Mouse (Mus musculus) 3T3-L1 (cell line): ENCODE measurements at regions not wholly inside any gene's neighbourhood (a gene's known extent, or its start where the extent isn't known, plus 50 kb on each side); places are given as distances from the start of the nearest gene placed in this dataset.

Experiments used
- DNase-seq: peaks from one replicate; pipeline ENCODE4 v3.0.0-alpha.2; 2015; ENCODE audit warnings: low read depth, low spot score

GRCm38 (mm10) chr2:51342421-51342820 is 193.5 kb upstream of the Rnd3 start:
- peak; percentile 24 for DNase-seq

DNA sequence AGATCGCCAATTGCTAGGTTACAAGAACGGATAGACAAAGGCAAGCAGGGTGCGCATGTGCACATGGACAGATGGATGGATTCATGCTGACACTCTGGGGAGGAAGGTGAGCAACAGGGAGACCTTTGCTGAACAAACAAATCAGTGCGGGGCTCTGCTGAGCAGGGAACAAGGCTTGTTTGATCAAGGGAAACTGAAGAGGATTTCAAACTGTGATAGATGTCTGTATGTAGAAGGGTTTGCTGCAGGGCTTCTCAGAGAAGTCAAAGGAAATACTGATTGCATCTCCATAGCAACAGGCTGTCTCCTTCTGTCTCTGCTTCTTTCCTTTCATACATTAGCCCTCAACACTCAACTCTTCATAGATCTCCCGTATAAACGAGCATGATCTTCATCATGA is 185.5 kb upstream of the Rnd3 start:
- no peak for DNase-seq

DNA sequence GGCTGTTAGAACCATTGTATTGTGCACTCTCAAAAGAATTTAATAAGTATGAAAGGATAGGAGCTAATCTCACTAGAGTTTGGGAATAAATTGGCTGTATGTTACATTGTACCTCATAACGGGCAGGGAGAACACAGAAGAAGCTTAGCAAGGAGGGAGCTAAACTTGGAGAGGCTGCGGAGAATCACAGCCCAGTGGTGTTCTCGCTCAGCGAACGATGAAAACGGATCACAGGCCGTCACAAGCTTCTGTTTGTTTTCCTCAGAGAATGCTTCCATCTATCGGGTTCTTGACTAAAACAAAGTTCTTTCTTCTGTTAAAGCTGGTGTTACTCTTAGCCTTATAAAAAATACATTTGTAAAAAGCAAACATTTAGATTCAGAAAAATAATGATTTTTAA is 178.2 kb upstream of the Rnd3 start:
- no peak for DNase-seq

DNA sequence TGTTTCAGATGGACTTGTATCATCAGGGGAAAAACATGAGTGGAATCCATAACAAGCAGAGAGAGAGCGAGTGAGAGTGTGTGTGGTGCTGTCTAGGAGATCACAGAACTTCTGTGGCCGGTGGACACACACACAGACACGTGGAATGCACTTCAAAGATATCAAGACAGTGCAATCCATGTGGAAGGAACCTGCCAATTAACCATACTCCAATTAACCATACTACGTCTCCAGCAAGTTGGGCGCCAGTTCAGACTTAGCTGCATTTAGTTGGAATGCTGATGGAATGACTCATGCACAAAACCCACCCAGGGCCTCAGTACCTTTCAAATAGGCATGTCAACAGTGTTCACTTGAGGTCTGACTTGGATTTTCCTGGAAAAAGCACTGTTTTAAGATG is 172.8 kb upstream of the Rnd3 start:
- peak; percentile 52 for DNase-seq

DNA sequence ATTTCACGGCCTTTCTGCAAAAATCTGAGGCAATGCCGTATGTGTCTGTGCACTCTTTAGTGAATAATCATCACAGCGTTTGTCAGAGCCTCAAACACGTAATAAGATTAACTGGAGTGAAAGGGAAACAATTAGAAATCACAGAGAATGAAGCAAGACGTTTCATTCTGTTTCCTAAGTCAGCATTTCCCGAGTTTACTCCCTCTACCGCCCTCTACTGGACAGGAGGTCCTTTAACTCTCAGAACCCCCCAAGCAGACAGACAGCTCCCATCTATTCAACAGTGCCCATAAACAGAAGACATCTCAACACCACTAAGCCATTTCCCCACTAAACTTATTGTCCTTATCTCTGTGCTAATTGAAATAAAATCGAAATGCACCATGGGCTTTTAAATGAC is 167.5 kb upstream of the Rnd3 start:
- DNase-seq, result peak; percentile 47

GRCm38 (mm10) chr2:51313414-51313813 is 164.5 kb upstream of the Rnd3 start:
- DNase-seq, result no peak

DNA sequence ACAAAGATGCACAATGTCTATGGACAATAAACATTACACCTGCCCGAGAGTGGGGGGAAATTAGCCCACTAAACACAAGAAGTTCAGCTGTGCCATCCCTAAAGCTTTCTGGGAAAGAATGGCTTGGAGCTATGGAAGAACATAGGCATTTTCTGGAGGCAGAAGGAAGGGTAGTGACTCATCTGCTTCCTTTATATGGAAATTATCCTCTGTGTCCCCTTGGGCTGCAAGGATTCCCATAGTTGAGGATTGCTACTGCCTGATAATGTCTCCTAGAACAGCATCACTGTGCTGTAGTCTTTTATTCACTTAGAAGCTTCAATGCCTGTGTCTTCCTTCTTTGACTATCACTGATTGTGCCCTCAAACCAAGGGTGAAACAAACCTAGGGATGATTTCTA is 157.3 kb upstream of the Rnd3 start:
- peak; percentile 54 for DNase-seq

GRCm38 (mm10) chr2:51305411-51305810 is 156.5 kb upstream of the Rnd3 start:
- DNase-seq, result peak; percentile 93

DNA sequence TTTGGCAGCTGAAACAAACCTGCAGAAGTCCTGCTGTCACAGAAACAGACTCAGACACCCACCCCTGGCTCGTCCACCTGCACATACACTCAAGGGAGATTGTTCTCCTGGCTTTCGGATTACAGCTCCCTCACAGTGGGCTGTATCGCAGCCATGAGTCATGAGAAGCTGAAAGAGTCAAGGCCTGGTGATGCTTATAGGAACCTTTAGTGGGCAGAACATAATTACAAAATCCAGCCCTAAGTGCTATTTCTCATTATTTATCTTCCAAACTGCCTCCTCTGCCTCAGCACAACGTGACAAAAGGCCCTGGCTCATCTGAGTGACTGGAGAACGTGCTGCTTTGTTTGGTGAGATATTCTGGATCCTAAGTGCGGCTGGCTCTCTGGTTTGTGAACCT is 155.8 kb upstream of the Rnd3 start:
- peak; percentile 77 for DNase-seq

GRCm38 (mm10) chr2:51290659-51291260 is 141.8 kb upstream of the Rnd3 start:
- DNase-seq, result peak; percentile 47

DNA sequence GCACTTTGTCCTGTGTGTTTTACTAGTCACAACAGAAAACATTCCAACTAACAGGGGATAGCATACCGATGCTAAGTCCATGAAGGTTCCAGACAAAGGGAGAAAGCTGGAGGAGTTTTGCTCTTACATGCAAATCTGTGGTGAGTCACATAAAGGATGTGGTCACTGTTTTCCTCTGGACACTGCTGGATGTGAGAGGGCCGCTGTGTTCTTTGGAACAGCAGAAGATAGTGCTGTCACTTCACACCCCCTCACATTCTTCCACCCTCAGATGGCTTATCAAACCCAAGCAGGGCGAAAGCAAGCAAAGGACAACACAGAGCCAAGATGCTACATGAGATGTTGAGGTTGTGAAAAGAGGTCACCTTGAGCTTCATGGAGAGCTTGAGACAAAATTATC is 139.8 kb upstream of the Rnd3 start:
- DNase-seq, result peak; percentile 95

DNA sequence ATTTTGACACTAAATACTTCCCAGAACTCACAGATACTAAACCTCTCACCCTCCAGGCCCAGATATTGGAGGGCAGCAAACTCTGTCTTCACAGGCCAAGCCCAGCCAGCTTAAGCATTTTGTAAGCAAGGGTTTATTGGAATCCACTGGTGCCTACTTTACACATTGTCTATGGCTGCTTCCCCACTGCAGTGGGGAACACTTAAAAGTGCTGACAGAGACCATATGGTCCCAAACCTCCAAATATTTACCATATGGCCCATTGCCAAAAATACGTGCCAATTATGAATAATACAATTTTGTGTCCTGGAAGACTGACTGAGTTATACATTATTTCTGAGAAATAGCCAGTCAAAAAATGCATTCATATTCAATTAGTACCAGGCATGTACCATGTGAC is 136.7 kb upstream of the Rnd3 start:
- DNase-seq, result no peak

- peak; percentile 49 for DNase-seq
Measured at GRCm38 (mm10) chr2:51284781-51285225, 135.9 kb upstream of the Rnd3 start.

DNA sequence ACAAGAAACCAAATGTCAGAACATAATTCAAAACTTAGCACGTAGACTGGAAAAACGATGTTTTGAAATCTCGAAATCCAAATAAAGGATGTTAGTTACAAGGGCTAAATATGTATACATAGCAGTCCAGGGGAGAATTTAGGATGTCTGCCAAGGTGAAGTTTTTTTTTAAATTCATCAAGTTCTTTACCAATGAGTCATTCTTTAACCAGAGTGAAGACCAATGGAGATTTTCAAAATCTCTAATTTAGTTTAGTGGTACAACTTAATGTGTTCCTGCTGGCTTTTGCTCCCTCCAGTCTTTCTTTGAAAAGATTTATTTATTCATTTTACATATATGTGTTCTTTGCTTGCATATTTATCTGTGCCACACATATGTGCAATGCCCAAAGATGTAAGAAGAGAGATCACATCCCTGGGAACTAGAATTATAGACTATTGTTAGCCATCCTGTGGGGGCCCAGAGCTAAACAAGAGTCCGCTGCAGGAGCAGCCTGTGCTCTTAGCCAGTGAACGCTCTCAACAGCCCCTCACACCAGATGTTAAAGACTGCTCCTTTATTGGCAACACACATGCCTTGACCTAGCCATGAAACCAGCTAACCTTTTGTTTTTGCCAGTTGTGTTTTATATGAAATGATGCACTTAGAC is 130.6 kb upstream of the Rnd3 start:
- DNase-seq, result peak; percentile 92

- peak; percentile 74 for DNase-seq
Measured at GRCm38 (mm10) chr2:51278824-51279223, 129.9 kb upstream of the Rnd3 start.

DNA sequence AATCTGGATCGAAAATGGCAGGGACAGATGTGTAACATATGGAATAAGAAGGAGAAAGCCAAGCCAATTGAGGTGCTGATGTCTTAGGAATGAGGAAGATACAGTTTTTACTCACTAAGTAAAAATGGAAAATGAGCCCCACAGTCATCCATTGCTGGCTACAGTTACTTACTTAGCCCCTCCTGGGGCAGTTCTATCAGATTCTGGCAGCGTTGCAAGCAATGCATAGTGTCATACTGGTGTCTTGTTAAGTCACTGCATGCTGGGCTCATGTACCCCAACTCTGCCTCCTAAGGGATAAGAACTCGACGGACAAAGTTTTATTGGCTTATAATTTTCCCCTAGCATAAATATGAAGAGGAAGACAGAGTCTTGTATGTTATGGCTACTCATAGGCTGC is 129.4 kb upstream of the Rnd3 start:
- DNase-seq, result peak; percentile 73

DNA sequence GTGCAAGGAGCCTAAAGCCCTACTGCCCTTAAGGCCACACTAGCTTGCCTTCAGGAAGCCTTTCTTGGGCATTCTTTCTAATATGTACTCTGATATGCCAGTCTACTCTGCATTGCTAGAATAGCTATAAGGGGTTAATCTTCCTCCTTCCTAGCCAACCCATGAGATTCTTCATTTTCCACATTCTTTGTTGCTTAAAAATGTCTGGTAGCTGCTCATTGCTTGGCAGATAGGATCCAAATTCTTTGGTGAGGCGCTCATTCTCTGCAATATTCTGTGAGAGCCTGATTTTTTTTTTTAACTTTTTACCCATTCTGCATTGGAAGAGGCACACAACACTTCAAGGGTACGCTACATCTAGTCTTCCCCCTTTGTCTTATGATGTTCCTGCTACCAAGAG is 127.7 kb upstream of the Rnd3 start:
- peak; percentile 64 for DNase-seq

GRCm38 (mm10) chr2:51273300-51273699 is 124.4 kb upstream of the Rnd3 start:
- DNase-seq, result no peak

DNA sequence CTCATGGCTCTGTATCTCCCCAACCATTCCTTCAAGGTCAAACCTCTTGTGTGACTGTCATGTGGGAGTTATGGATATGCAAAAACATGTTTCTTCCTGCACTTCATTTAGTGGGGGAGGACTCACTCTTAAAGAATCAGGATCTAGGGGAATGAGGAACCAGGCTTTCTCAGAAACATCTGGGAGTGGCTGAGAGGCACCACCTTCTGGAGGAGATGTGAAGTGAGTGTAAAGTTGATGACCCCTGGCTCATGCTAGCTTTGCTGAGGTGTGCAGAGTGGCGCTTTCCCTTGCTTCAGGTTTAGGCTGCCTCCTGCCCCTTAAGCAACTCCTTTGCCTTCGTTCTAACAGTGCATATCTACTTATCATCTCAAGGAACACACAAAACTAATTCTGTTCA is 119.6 kb upstream of the Rnd3 start:
- DNase-seq, result peak; percentile 71

DNA sequence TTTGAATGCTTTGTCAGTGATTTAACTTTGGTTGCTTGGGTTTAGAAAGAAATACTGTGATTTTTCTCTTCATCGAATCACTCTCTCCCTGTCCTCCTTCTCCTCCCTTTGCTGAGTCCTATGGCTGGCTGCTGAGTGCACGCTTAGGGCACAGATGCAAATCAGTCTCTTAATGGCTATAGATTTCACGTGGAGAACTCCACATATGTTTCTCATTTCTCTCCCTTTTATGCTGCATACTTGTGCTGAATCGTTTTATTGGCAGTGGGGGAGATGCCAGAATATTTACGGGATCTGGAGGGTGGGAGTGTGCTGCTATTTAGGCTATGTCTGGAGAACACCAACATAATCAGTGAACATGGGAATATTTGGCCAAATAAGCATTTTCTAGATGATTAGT is 118.8 kb upstream of the Rnd3 start:
- no peak for DNase-seq

- DNase-seq, result no peak
Measured at GRCm38 (mm10) chr2:51262506-51262905, 113.6 kb upstream of the Rnd3 start.

DNA sequence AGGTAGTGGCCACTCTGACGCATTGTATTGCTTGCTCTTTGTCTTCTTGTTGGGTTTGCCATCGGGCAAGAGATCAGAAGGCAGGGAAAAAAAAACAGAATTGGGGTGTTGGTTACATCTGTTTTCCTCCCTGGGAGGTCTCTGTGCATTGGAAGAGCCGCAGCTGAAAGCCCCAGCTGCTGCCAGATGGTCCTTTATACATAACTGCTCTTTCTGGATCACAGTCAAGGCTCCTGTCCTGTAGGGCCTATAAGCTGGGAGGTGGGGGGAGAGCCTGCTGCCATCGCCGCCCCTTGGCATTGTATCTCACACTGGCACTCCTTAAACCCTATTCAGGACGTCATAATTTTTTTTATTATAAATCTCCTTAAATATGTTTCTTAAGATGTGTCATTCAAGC is 101.9 kb upstream of the Rnd3 start:
- no peak for DNase-seq

DNA sequence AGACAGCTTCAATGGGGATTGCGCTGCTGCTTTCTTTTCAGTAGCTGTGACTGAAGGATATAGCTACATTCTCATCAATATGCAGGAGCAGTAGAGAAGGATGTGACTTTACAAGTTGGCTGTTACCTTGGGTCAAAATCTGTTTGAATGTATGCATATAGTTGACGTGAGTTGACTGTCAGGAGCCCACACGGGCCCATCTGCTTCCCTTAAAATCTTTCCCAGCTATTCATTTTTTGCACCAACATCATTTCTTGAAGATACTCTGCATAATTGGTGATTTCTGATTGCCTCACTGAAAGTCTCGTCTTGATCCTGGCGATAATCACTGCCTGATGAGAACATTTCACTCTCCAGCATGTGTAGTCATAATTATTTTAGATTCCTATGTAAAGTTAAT is 92.7 kb upstream of the Rnd3 start:
- no peak for DNase-seq

DNA sequence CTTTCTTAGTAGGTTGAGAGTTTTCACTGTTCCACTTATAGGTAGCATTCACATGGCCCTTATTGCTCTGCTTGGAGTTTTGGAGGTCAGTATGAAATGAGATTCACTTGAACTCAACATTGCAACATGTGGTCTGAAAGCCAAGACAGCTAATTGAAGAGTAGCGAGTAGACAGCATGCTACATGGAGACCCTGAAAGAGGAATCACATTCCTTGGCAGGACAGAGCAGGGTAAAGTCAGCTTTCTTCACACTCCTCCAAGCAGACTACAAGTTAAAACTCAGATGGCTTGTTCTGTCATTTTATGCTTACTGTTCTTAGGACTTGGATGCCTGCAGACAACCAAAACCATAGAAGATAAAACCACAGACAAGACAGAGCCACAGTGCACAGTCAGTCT is 91.1 kb upstream of the Rnd3 start:
- DNase-seq, result no peak
